Mouse (Mus musculus) gastrocnemius, postnatal 36 days (tissue): ENCODE results near the gene Olfr828. TPM values are rescaled to one million over a fixed set of nuclear protein-coding genes. Genes with fewer than 3 reads are reported as not detected.

Experiments
- DNase-seq, 2 experiments: peaks; one replicate each; pipeline ENCODE4 v3.0.0; 2022
- intact Hi-C: fragments of 180-260 bp; cut with DNase I; formaldehyde crosslinking; loops from one replicate; pipeline ENCODE4 v1.15.1; 2025
- long read RNA-seq, 2 experiments: library from polyadenylated mRNA; stranded (forward); transcript quantifications; one replicate each; pipeline ENCODE4 v2.0.0; 2021
- total RNA-seq, 2 experiments: library from RNA; stranded (reverse); gene quantifications; 2 replicates each; pipeline ENCODE4 v1.2.3; 2021

The Olfr828 gene
- total RNA-seq = not detected
- long read RNA-seq, experiment 1 = 0 reads
- long read RNA-seq, experiment 2 = 0 reads

- DNase-seq = no peak
- intact Hi-C loops = no loop called here
Observed at GRCm38 (mm10) chr9:18819426-18819825, at the start of gene Olfr828. Gene Olfr828, minus strand, starts transcription at chr9:18819526.

- no peak for DNase-seq
- intact Hi-C loops = no loop called here
Observed at GRCm38 (mm10) chr9:18854633-18855032, 35.3 kb upstream of the Olfr828 start, which contains the start of gene Olfr829. Gene Olfr829, plus strand, starts transcription at chr9:18854933.

- DNase-seq = no peak
- intact Hi-C loops = no loop called here
Observed at GRCm38 (mm10) chr9:18785316-18785715, 34.0 kb downstream of the Olfr828 start.

DNA sequence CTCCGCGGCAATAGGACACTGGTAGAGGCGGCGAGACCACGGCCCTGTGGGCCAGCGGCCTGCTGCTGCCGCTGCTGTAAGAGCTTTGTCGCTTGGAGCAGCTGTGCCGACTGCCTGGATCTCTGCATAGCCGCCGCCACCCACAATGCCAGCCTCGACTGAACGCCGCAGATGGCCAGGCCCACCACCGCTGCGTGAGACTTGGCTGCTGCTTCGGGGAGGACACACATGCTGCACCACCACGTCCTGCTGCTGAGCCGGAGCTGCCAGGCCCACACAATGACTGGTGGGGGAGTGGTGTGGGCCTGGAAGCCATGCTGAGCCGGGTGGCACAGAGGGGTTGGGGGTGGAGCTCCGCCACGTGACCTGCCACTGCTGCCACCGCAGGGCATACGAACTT lies 39.9 kb downstream of the Olfr828 start:
- no peak for DNase-seq
- intact Hi-C loops = no loop called here

DNA sequence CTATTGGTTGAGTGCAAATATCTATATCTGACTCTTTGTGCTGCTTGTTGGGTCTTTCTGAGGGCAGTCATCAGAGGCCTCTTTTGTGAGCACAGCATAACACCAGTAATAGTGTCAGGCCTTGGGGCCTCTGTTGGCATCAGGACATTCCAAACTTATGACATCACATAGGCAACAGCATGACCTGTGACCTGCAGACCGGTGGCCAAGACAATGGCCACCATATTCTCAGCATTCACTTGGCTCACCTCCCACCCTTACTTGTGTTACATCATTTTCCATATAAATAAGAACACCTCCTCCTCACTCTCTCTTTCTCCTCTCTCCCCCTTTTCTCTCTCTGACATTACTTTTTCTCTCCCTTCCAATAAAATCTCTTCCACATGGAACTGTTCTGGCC lies 40.3 kb downstream of the Olfr828 start:
- intact Hi-C loops = no loop called here
- DNase-seq = no peak

Other genes starting within 250 kb of the Olfr828 start
- under 1 TPM in 1 of 2 experiments, not detected in 1; 0.13 TPM for gene Muc16, start 145.0 kb downstream of the Olfr828 start, total RNA-seq
- gene Olfr24, start 55.5 kb downstream of the Olfr828 start, total RNA-seq = not detected
- not detected for gene Olfr829, start 35.4 kb upstream of the Olfr828 start, total RNA-seq
- not detected for gene Olfr830, start 55.2 kb upstream of the Olfr828 start, total RNA-seq
- not detected for gene Olfr832, start 117.6 kb upstream of the Olfr828 start, total RNA-seq
- gene Olfr834, start 168.5 kb upstream of the Olfr828 start, total RNA-seq = not detected
- not detected for gene Olfr835, start 213.2 kb upstream of the Olfr828 start, total RNA-seq